Mouse (Mus musculus): ENCODE measurements around the gene Rb1.
A peak's percentile ranks its signal among the peaks of the same experiment; 100 is the strongest.

The Rb1 gene

DNA sequence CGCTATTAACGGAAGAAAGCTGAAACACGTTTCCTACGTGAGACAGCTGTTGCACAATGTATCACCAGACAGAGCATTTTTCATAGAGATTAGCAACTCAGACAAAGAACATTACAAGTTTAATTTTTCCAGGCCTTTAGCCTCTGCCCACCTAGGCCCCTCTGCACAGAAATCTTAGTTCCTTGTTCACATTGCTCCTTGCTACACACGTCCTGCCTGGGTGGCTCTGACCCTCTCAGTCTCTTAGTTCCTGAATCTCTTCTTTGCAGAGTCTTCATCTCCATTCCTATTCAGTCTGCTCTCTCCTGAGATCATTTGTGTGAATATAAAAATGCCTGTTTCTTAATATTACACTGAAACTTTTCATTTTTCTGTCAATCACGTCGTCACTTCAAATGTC lies 68.3 kb downstream of the Rb1 start:
- DNase-seq: no peak

- DNase-seq: peak; percentile 44
These were observed 70.1 kb downstream of the Rb1 start for GRCm38 (mm10) chr14:73255426-73255970.

DNA sequence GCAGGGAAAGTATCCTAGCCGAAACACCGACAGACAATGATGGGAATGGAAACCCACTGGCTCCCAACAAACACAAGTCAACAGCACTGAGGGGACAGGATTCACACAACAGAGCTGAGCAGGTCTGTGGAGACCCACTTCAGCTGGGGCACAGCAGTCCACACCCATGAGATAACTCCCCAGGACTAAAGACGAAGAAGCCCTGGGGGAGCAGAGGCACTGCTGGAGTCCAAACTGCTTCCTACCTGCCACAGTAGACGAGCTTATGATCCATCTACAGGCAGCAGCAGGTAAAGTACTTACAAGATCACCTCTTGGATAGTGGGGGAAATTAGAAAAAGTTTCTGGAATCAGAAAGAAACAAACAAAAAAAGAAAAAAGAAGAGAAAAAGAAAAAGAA lies 71.2 kb downstream of the Rb1 start:
- DNase-seq: no peak

GRCm38 (mm10) chr14:73253453-73254251 lies 72.0 kb downstream of the Rb1 start:
- DNase-seq: peak; percentile 15

GRCm38 (mm10) chr14:73252276-73252675 lies 73.3 kb downstream of the Rb1 start:
- DNase-seq: no peak

DNA sequence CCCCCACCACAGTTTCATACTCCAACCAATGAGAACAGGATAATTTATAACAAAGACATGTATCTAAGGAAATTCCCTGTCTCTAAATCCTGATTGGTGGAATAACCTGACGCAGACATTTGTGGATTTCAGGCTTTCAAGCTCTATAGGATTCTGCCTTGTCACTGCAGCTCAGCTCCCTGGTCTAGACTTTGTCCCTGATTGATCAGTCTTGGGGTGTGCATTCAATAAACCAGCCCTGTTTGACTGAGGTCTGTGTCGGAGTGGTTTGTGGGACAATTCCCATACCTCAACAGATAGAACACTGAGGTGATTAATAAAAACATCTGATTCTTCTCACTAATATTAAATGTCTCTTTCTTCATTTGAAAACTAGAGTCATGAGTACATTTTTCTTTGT lies 75.6 kb downstream of the Rb1 start:
- no peak for DNase-seq

DNA sequence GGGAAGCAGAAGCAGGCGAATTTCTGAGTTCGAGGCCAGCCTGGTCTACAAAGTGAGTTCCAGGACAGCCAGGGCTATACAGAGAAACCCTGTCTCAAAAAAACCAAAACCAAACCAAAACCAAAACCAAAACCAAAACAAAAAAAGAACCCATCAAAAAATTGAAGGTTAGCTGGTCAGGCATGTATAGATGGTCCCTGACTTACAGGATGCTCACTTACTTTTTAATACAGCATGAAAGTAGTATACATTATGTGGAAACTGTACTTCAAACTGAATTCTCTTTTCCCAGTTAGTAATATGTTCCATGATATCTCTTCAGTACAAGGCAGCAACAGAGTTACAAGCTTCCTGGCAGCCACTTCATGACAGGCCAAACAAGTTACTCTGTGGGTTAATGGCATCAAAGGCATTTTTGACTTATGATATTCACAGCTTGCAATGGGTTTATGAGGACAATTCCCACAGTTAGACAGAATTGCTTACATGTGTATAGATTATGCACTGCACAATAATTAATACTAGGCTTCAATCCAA lies 81.5 kb downstream of the Rb1 start:
- DNase-seq: no peak

DNA sequence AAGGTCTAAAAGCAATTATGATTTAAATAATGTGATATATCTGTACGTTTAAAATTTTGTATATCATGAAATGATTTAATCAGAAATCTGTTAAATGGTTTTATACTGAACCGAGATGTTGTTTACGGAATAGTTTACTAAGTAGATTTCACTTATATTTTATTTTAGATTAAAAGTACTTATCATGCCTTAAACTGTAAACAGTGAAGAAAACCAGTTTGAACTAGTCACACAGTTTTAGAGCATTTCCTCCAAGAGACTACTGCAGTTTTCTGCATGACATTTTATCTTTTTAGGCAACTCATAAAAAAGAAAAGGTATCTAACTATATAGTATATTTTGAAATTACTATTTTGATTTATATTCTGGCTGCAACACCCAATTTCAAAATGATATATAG lies 85.8 kb downstream of the Rb1 start:
- DNase-seq: no peak

DNA sequence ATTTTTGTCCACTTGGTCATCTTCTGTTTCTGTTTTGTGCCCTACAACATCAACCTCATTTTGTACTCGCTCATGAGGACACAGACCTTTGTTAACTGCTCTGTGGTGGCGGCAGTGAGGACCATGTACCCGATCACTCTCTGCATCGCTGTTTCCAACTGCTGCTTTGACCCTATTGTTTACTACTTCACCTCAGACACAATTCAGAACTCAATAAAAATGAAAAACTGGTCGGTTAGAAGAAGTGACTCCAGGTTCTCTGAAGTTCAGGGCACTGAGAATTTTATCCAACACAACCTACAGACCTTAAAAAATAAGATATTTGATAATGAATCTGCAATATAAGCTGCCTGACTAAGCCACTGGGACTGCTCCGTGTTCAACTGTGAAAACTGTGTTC lies 86.3 kb downstream of the Rb1 start:
- DNase-seq: peak; percentile 52

DNA sequence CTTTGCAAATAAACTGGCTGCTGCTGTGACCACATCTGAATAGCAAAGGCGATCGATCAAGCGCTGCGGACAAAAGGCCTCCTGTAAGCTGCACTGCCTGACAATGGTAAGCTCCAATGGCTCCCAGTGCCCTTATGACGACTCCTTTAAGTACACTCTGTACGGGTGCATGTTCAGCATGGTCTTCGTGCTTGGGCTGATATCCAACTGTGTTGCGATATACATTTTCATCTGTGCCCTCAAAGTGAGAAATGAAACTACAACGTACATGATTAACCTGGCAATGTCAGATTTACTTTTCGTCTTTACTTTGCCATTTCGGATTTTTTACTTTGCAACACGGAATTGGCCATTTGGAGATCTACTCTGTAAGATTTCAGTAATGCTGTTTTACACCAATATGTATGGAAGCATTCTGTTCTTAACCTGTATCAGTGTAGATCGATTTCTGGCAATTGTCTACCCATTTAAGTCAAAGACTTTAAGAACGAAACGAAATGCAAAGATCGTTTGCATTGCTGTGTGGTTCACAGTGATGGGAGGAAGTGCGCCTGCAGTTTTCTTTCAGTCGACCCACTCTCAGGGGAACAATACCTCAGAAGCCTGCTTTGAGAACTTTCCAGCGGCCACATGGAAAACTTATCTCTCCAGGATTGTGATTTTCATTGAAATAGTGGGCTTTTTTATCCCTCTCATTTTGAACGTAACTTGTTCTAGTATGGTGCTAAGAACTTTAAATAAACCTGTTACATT lies 86.9 kb downstream of the Rb1 start:
- peak; percentile 65 for DNase-seq

DNA sequence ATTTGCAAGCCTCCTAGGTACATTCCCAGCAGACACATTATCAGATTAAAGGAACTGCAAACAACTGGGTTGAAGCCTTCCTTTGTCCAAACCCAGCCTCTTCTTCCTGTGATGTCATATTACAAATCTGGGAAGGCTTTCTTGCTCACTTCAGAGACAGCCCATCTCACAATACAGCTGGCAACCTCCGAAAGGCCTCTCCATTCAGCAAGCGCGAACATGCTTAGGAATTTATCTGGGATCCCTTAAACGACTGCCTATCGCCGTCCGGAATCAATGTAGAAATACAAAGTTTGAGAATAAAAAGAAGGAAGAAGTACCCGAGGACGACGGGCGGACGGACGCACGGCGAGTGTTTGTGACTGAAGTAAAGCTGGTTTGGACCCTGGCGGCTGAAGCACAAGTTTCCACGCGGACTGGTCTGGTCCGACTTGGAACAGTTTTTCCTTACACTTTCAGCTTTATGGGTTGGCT lies 87.7 kb downstream of the Rb1 start, which contains the start of gene Lpar6:
Lpar6 (plus strand) TSS at position 48 of the 474 bp plus-strand sequence.
- DNase-seq: peak; percentile 67

DNA sequence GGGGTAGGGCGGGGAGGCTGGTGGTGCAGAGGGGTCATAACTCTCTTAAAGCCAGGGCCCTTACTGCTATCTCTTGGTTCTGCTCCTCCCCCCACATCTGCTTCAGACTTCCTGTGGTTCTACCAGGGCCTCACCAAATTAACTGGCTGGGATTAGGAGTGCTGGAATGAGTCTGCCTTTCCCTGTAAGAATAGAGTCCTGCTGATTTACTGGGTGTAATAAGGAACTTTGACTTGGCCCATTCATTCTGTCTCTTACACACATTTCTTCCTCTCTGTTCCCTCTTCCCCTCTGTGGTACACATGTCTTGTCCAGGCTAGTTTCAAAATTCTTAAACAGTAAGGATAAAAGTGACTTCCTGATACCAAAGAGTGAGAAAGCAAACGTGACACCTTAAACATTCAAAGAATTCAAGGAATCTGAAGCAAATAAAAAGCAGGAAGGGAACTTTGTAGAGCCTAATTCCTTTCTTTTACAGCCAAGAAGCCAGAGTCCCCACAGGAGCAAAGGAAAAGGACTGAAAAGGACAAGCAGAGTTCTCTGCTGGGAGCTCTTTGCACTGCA lies 91.1 kb downstream of the Rb1 start:
- no peak for DNase-seq

GRCm38 (mm10) chr14:73231286-73231982 lies 94.2 kb downstream of the Rb1 start:
- DNase-seq: no peak

GRCm38 (mm10) chr14:73226849-73227248 lies 98.8 kb downstream of the Rb1 start:
- DNase-seq: no peak

DNA sequence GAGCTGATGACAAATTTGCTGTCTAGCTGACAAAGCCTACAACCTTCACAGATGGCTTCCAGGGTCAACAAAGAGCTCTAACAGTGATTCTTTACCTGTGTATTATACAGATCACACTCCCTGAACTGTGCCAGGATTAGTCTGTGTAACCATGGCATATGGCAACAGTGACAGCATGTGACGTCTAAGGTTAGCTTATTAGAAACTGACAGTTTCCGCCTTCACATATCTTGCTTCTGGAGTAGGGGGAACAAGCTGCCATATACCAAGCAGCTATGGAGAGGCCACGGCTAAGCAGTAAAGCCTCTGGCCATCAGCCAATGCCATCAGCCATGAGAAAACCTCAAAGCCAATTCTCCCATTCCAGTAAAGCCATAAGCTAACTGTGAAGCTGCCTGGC lies 99.3 kb downstream of the Rb1 start:
- no peak for DNase-seq

DNA sequence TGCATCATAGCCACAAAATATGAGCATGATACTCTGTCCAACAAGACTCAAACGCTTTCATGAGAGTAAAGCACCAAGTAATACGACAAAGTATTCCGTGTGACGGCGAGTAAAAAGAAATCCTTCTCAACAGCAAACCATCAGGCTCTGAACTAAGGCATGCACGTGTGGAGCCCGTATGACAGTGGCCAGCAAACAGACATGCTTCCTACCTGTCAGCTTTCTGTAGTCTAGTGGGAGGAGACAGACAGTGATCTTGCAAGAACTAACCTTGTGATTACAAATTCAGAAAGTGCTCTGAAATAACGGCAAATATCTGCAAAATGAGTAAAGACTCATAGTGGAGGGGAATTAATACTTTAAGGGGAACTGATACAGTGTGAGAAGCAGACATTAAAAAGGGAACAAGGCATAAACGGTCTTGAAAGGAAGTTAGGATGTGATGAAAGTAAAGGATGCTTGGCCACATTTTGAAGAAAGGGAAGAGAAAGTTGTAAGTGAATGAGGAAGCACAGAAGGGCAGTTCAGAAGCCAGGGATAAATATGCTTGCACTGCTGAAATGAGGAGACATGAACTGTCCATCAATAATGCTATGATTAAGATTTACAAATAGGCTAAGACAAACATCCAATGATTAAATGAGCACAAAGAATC lies 103.2 kb downstream of the Rb1 start:
- DNase-seq: no peak

- DNase-seq: no peak
These were observed 108.6 kb downstream of the Rb1 start for GRCm38 (mm10) chr14:73217062-73217461.

GRCm38 (mm10) chr14:73211477-73211876 lies 114.1 kb downstream of the Rb1 start:
- DNase-seq: no peak

- no peak for DNase-seq
These were observed 115.4 kb downstream of the Rb1 start for GRCm38 (mm10) chr14:73210196-73210595.

- no peak for DNase-seq
These were observed 116.4 kb downstream of the Rb1 start for GRCm38 (mm10) chr14:73209262-73209661.

GRCm38 (mm10) chr14:73204016-73204415 lies 121.6 kb downstream of the Rb1 start:
- DNase-seq: no peak

DNA sequence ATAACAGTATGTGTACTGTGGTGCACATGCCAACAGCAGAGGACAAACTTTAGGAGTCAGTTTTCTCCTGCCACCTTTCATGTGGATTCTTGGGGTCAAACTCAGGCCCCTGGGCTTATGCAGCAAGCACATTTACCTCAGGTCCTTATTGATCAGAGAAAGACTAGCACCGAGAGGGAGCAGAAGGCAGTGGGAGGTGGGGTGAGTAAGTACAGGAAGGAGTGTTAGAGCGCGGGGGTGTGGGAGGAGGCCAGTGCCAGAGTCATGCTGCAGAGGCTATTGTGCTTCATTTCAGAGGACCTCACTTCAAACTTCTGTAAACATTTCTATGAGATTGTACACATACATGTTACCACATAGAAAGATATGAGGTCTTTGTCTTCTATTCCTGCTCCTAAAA lies 124.2 kb downstream of the Rb1 start:
- no peak for DNase-seq

Measured in thymus, postnatal 14 days (tissue).